9 mouse cellular contexts compared by ENCODE assay signal in genomic region chr5:115430187-115430960, GRCm38 (mm10). TPM values are rescaled to one million over a fixed set of nuclear protein-coding genes. Genes with fewer than 3 reads are reported as not detected.
A peak's percentile ranks its signal among the peaks of the same experiment; 100 is the strongest.
DNase-seq lines count a peak whose midpoint lies in the region; ATAC-seq lines count a peak whose summit lies in the region.
"Had no signal": no experiment of that assay in that cellular context is flagged by ENCODE, and none has a peak within 500 bp of the region (broad histone marks: within the 10 kb centered on the region; RNA-seq: fewer than 3 reads in every experiment).

No protein-coding gene starts in this region.

- under 1% methylated on average over 56 of the region's 73 CpGs for WGBS in heart, embryonic 13.5 days
- under 1% methylated on average over 57 of the region's 73 CpGs for WGBS in hindbrain, embryonic 12.5 days
- WGBS in midbrain, embryonic 11.5 days: under 1% methylated on average over 48 of the region's 73 CpGs

- H3K27ac ChIP-seq in heart, embryonic 13.5 days (replicated peaks): peak overlapping the region; percentile 15; the same call in 1 of the 2 replicates
- H3K27ac ChIP-seq in hindbrain, embryonic 12.5 days: peak overlapping the region; percentile 100
- peak overlapping the region; percentile 100 for H3K27ac ChIP-seq in midbrain, embryonic 11.5 days (ENCODE audit: low read depth, low read length)
- H3K27ac ChIP-seq: macrophage had no signal

- peak overlapping the region; percentile 95 for H3K4me2 ChIP-seq in heart, embryonic 13.5 days
- H3K4me2 ChIP-seq in hindbrain, embryonic 12.5 days (replicated peaks): peak overlapping the region; percentile 80
- peak overlapping the region; percentile 100 for H3K4me2 ChIP-seq in midbrain, embryonic 11.5 days

- no peaks in the 10 kb centered on the region for H3K9me3 ChIP-seq in heart, embryonic 13.5 days
- no peaks in the 10 kb centered on the region for H3K9me3 ChIP-seq in hindbrain, embryonic 12.5 days (replicated peaks)
- H3K9me3 ChIP-seq in midbrain, embryonic 11.5 days (ENCODE audit: control insufficient read depth, low read length): no peaks in the 10 kb centered on the region

- H3K4me3 ChIP-seq in heart, embryonic 13.5 days: peak overlapping the region; percentile 89
- peak overlapping the region; percentile 100 for H3K4me3 ChIP-seq in hindbrain, embryonic 12.5 days
- H3K4me3 ChIP-seq in midbrain, embryonic 11.5 days (ENCODE audit: low read depth, low read length): peak overlapping the region; percentile 100

- peak overlapping the region; percentile 92 for H3K9ac ChIP-seq in heart, embryonic 13.5 days
- peak overlapping the region; percentile 100 for H3K9ac ChIP-seq in hindbrain, embryonic 12.5 days
- H3K9ac ChIP-seq in midbrain, embryonic 11.5 days (ENCODE audit: low read length): peak overlapping the region; percentile 100

- H3K27me3 ChIP-seq in heart, embryonic 13.5 days (replicated peaks): peaks cover 48% of the 10 kb centered on the region
- no peaks in the 10 kb centered on the region for H3K27me3 ChIP-seq in hindbrain, embryonic 12.5 days
- H3K27me3 ChIP-seq in midbrain, embryonic 11.5 days (ENCODE audit: control insufficient read depth, insufficient read depth, low read length): no peaks in the 10 kb centered on the region

- peaks cover 4% of the 10 kb centered on the region; the same call in 1 of the 2 replicates for H3K36me3 ChIP-seq in heart, embryonic 13.5 days
- peaks cover 19% of the 10 kb centered on the region; the same call in 1 of the 2 replicates for H3K36me3 ChIP-seq in hindbrain, embryonic 12.5 days
- peaks cover 13% of the 10 kb centered on the region for H3K36me3 ChIP-seq in midbrain, embryonic 11.5 days (ENCODE audit: control insufficient read depth, insufficient read depth, low read length)

- no peak for DNase-seq in heart, adult 9 months (ENCODE audit: low spot score in 2 of 2)
- peak; percentile 52 to 53 for DNase-seq in adrenal gland, postnatal 36 days
- DNase-seq in midbrain, embryonic 11.5 days (ENCODE audit: low spot score, missing footprints): peak; percentile 96
- DNase-seq in right cerebral cortex, adult 18-20 months: no peak
- DNase-seq in right cerebral cortex, postnatal 4 days: no peak

- ATAC-seq in heart, embryonic 13.5 days (ENCODE audit: extremely low read depth, insufficient number of reproducible peaks, low FRiP score, low TSS enrichment): no peak
- no peak for ATAC-seq in hindbrain, embryonic 12.5 days (ENCODE audit: low FRiP score)
- no peak for ATAC-seq in midbrain, embryonic 11.5 days (ENCODE audit: low FRiP score)
- ATAC-seq in activated CD4-positive, CD25-positive, alpha-beta regulatory T cell, adult 4 months: no peak

- peaks cover 30% of the 10 kb centered on the region for H3K4me1 ChIP-seq in heart, embryonic 13.5 days
- peaks cover 59% of the 10 kb centered on the region for H3K4me1 ChIP-seq in hindbrain, embryonic 12.5 days
- H3K4me1 ChIP-seq in midbrain, embryonic 11.5 days (ENCODE audit: control insufficient read depth, insufficient read depth, low read length): peaks cover 50% of the 10 kb centered on the region

RNA-seq across cellular contexts. Expression of gene Msi1, which starts 1.0 kb away (rescaled TPM):
- 3.7 and 4.1 TPM in 2 replicates for polyA plus RNA-seq in heart, embryonic 13.5 days (2015; fragmentation: Nextera tagmentation; extraction: Ambion mirVana)
- total RNA-seq in adrenal gland, postnatal 36 days (2021): 10 to 100 TPM; 15.7 to 18.5 TPM
- polyA plus RNA-seq in hindbrain, embryonic 12.5 days (2016; fragmentation: Nextera tagmentation; extraction: Ambion mirVana): 128 and 131 TPM in 2 replicates
- polyA plus RNA-seq in midbrain, embryonic 11.5 days (2014; fragmentation: Nextera tagmentation; extraction: Ambion mirVana): 199 and 227 TPM in 2 replicates
- polyA plus RNA-seq in activated CD4-positive, CD25-positive, alpha-beta regulatory T cell, adult 4 months (2017; shearing (Covaris generic)): not detected
- polyA plus RNA-seq: macrophage had no signal

RNA-seq across cellular contexts. Expression of gene Pla2g1b, which starts 35.7 kb away (rescaled TPM):
- 0.88 and 1.1 TPM in 2 replicates for polyA plus RNA-seq in heart, embryonic 13.5 days (2015; fragmentation: Nextera tagmentation; extraction: Ambion mirVana)
- not detected for total RNA-seq in adrenal gland, postnatal 36 days (2021)
- not detected in 2 replicates for polyA plus RNA-seq in hindbrain, embryonic 12.5 days (2016; fragmentation: Nextera tagmentation; extraction: Ambion mirVana)
- polyA plus RNA-seq in midbrain, embryonic 11.5 days (2014; fragmentation: Nextera tagmentation; extraction: Ambion mirVana): not detected in 2 replicates
- not detected for polyA plus RNA-seq in activated CD4-positive, CD25-positive, alpha-beta regulatory T cell, adult 4 months (2017; shearing (Covaris generic))
- polyA plus RNA-seq: macrophage had no signal

RNA-seq across cellular contexts. Expression of gene Sirt4, which starts 54.2 kb away (rescaled TPM):
- 18.9 and 19.8 TPM in 2 replicates for polyA plus RNA-seq in heart, embryonic 13.5 days (2015; fragmentation: Nextera tagmentation; extraction: Ambion mirVana)
- 10 to 100 TPM; 20.8 to 22.6 TPM for total RNA-seq in adrenal gland, postnatal 36 days (2021)
- 23.1 and 24.7 TPM in 2 replicates for polyA plus RNA-seq in hindbrain, embryonic 12.5 days (2016; fragmentation: Nextera tagmentation; extraction: Ambion mirVana)
- 16.2 and 18.9 TPM in 2 replicates for polyA plus RNA-seq in midbrain, embryonic 11.5 days (2014; fragmentation: Nextera tagmentation; extraction: Ambion mirVana)
- polyA plus RNA-seq in activated CD4-positive, CD25-positive, alpha-beta regulatory T cell, adult 4 months (2017; shearing (Covaris generic)): 10 to 100 TPM; 10.4 to 14.9 TPM

Comparison
In these comparisons a context has a peak if more than half of its experiments do, and no peak if none do; other contexts are left out.
1. H3K27ac ChIP-seq: peak in every context shown above with its lines; median percentile 100 in hindbrain, embryonic 12.5 days; 100 in midbrain, embryonic 11.5 days; 15 in heart, embryonic 13.5 days.
2. DNase-seq: peak in adrenal gland, postnatal 36 days (2 of 2) and midbrain, embryonic 11.5 days (single experiment); none in heart, adult 9 months (0 of 2), right cerebral cortex, adult 18-20 months (single experiment) and right cerebral cortex, postnatal 4 days (single experiment).
3. RNA of gene Msi1, which starts 1.0 kb away (polyA plus RNA-seq): 199 to 227 TPM in midbrain, embryonic 11.5 days and 128 to 131 TPM in hindbrain, embryonic 12.5 days; 3.7 to 4.1 TPM in heart, embryonic 13.5 days and not detected in activated CD4-positive, CD25-positive, alpha-beta regulatory T cell, adult 4 months; every median in the first group is over 10 times any median in the second.
4. Peak in every context shown above with its lines, with median percentiles within 50 percentile points of each other: H3K4me2 ChIP-seq, H3K4me3 ChIP-seq and H3K9ac ChIP-seq.